Mouse (Mus musculus): Measurements from ENCODE around the gene Dnajc5g. TPM values are rescaled to one million over a fixed set of nuclear protein-coding genes. Genes with fewer than 3 reads are reported as not detected.

The Dnajc5g gene
- total RNA-seq, 2 experiments from 2014 or later = not detected

Other genes starting within 250 kb of the Dnajc5g start
- gene Tmem214, start 238.3 kb upstream of the Dnajc5g start, total RNA-seq (2021) = 10 to 100 TPM; 65.5 to 71.3 TPM
- 10 to 100 TPM; 14.3 to 17.8 TPM for gene Agbl5, start 217.6 kb upstream of the Dnajc5g start, total RNA-seq (2021)
- 100 to 1,000 TPM in 1 of 2 experiments, 10 to 100 TPM in 1; 98.1 to 103 TPM for gene Ost4, start 198.5 kb upstream of the Dnajc5g start, total RNA-seq (2021)
- 1 to 10 TPM; 2.1 to 2.3 TPM for gene Emilin1, start 192.9 kb upstream of the Dnajc5g start, total RNA-seq (2021)
- 10 to 100 TPM; 15.1 to 15.9 TPM for gene Khk, start 184.9 kb upstream of the Dnajc5g start, total RNA-seq (2021)
- 10 to 100 TPM; 24.8 to 27.7 TPM for gene Cgref1, start 160.7 kb upstream of the Dnajc5g start, total RNA-seq (2021)
- 100 to 1,000 TPM; 125 to 133 TPM for gene Preb, start 145.9 kb upstream of the Dnajc5g start, total RNA-seq (2021)
- under 1 TPM; 0.16 to 0.25 TPM for gene Tcf23, start 137.6 kb upstream of the Dnajc5g start, total RNA-seq (2021)
- gene Atraid, start 58.0 kb upstream of the Dnajc5g start, total RNA-seq (2021) = 10 to 100 TPM; 70.8 to 71.4 TPM
- gene Slc5a6, start 57.4 kb upstream of the Dnajc5g start, total RNA-seq (2021) = 10 to 100 TPM; 12.4 to 16.7 TPM
- gene Cad, start 51.5 kb upstream of the Dnajc5g start, total RNA-seq (2021) = 10 to 100 TPM; 17.4 to 25.5 TPM
- gene Slc30a3, start 2.0 kb downstream of the Dnajc5g start, total RNA-seq (2021) = 100 to 1,000 TPM; 163 to 170 TPM
- 1 to 10 TPM; 2.5 to 4.0 TPM for gene Trim54, start 10.4 kb downstream of the Dnajc5g start, total RNA-seq (2021)
- 1 to 10 TPM; 1.5 to 2.2 TPM for gene Ucn, start 32.5 kb downstream of the Dnajc5g start, total RNA-seq (2021)
- 10 to 100 TPM; 47.5 to 48.6 TPM for gene Mpv17, start 48.0 kb downstream of the Dnajc5g start, total RNA-seq (2021)
- gene Gm29609, start 73.6 kb downstream of the Dnajc5g start, total RNA-seq (2021) = 1 to 10 TPM; 3.5 to 3.8 TPM
- gene Gtf3c2, start 73.9 kb downstream of the Dnajc5g start, total RNA-seq (2021) = 10 to 100 TPM; 53.3 to 57.8 TPM
- 10 to 100 TPM; 72.2 to 75.5 TPM for gene Snx17, start 86.9 kb downstream of the Dnajc5g start, total RNA-seq (2021)
- gene Eif2b4, start 87.1 kb downstream of the Dnajc5g start, total RNA-seq (2021) = 10 to 100 TPM; 39.0 to 44.2 TPM
- gene Zfp513, start 96.0 kb downstream of the Dnajc5g start, total RNA-seq (2021) = 10 to 100 TPM; 27.1 to 27.3 TPM
- 10 to 100 TPM; 71.3 to 72.1 TPM for gene Ppm1g, start 114.4 kb downstream of the Dnajc5g start, total RNA-seq (2021)
- 10 to 100 TPM; 81.8 to 83.1 TPM for gene Nrbp1, start 134.6 kb downstream of the Dnajc5g start, total RNA-seq (2021)
- gene Gm9970, start 134.9 kb downstream of the Dnajc5g start, total RNA-seq (2021) = not detected
- 1 to 10 TPM; 1.3 to 2.4 TPM for gene Krtcap3, start 145.4 kb downstream of the Dnajc5g start, total RNA-seq (2021)
- gene Ift172, start 184.8 kb downstream of the Dnajc5g start, total RNA-seq (2021) = 10 to 100 TPM; 78.8 to 91.5 TPM
- 100 to 1,000 TPM; 134 to 158 TPM for gene Fndc4, start 189.8 kb downstream of the Dnajc5g start, total RNA-seq (2021)
- not detected for gene Gckr, start 191.2 kb downstream of the Dnajc5g start, total RNA-seq (2021)